Mouse (Mus musculus) lung, postnatal 25 days (tissue): ENCODE measurements around the gene Emc8.
"Not testable (repeated sequence)": the region's sequence is repeated elsewhere in the genome, so short reads cannot be mapped to it uniquely, and the experiment has no call there.

Experiments used
- DNase-seq: peaks from one replicate; pipeline ENCODE4 v3.0.0; 2022; ENCODE audit warnings: low spot score

Emc8 gene

DNA sequence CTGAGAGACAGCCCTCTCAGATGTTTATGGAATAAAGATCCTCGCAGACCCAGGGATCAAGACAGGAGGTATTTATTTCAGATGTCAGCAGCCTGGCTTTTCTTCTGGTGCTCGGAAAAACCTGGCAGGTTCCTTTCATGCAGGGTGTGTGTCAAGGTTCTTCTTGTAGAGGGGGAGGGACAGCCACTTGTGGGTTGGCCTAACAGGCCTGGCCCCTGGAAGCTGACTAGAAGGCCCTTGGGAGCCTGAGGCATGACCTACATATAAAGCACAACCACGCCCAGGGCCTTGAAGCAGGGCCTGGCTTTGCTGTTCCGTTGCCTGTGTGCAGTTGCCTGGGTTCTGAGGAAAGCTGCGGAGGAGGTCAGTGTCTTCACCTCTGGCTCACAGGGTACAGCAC is 16.7 kb upstream of the Emc8 start:
- DNase-seq: peak; percentile 64

DNA sequence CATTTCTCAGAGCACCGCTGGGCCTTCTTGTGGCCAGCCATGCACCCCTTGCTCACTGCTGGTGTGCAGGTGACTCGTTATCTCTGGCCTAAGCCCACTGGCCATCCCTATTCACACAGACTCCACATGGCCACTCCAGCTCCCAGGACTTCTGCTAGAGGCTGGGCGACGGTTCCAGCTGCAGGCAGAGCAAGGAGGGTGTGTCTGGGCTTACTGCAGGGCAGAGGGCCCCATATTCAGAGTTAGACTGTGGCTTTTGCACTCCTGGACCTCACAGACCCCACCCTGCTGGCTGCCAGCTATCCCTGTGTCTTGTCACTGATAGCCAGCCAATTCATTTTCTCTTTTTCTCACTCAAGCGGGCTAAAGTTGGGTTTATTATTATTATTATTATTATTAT is 15.7 kb upstream of the Emc8 start:
- DNase-seq: no peak

DNA sequence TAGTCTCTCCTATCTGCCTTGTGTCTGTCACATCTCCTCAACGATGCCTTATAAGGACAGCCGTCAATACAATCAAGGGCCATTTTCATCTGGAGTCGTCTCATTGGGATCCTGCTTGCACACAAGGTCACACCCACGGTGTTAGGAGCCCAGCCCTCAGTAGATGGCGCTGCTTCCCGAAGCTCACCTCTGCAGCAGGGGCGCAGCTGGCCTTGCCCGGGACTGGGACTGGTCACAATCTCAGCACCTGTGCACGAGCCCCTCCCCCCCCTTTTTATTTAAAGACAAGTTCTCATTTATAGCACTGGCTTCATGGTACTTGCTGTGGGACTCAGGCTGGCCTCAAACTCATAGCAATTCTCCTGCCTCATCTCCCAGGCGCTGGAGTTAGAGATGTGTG is 15.2 kb upstream of the Emc8 start:
- DNase-seq: peak; percentile 78

DNA sequence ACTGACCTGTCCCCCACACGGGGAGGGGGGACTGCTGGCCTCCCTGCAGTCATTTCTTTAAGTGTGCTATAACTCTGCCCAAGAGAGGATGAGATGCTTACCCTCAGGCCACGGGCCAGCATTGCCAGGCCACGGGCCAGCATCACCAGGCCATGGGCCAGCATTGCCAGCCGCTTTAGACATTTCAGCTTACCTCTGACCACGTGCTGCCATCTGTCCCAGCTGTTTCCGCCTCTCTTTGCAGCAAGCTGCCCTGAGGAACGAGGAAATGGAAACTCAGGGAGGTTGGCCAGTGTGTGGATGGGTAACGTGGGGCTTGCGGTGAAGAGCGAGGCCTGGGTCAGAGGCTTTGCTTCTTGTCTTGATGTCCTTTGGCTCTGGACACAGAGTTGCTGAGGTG is 12.7 kb upstream of the Emc8 start:
- no peak for DNase-seq

DNA sequence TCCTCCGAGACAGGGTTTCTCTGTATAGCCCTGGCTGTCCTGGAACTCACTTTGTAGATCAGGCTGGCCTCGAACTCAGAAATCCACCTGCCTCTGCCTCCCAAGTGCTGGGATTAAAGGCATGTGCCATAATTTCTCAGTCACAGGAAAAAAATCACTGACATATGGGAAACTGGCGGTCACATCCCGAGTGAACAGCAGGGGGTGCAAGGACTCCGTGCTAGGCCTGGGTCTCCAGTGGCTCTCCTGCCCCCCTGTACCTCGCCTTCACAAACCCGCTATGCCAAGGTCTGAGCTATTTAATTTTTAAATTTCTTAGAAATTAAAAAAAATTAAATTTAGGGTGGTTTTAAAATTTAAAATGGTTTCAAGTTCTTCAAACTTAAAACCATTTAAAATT is 12.0 kb upstream of the Emc8 start:
- DNase-seq: not testable (repeated sequence)

DNA sequence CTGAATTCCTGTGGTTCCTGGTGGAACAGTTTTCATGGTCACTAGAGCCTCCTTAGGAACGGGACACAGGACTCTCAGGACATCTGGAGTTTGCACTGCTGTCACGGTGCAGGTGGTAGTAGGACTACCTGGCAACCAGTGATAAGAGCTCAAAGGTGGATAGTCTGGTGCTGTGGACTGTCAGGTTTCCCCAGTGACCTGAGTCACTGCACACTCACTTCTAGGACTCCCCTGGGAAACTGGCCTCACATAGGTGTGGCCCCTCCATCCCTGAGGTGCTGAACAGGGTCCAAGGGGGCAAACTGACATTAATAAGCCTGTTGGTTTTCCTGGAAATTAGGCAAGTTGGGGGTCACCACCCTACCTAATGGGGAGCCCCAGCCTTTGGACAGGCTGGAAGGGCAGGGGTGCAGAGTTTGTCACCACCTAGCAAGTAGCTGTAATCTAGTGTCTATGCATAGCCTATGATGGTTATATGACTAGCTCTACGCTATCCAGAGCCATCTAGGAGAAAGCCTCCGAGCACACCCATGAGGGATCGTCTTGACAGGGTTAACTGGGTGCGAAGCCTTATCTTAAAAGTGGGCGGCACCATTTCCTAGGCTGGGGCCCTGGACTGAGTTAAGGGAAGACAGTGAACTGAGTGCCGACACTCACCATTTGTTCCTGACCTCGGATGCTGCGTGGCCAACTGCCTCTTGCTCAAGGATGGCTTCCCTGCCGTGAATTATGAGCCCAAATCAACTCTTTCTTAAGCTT is 11.4 kb upstream of the Emc8 start:
- DNase-seq: no peak

DNA sequence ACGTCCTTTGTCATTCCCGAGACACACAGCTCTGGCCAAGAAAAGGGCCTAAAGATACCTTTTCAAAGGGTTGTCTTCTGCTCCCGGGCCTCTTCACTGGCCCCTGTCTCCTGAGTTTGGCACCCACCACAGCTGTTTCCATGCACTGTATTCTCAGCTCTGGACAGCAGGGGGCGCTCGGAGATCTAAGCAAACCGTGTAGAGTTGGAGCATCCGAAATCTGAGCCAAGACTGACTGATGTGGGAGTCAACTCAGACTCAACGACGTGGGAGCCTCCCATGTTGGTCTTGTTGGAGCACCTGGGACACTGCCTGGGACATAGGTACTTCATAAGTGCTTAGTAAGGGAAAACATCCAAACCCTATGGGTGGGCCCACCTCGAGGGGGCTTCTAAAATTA is 10.1 kb upstream of the Emc8 start:
- peak; percentile 82 for DNase-seq

DNA sequence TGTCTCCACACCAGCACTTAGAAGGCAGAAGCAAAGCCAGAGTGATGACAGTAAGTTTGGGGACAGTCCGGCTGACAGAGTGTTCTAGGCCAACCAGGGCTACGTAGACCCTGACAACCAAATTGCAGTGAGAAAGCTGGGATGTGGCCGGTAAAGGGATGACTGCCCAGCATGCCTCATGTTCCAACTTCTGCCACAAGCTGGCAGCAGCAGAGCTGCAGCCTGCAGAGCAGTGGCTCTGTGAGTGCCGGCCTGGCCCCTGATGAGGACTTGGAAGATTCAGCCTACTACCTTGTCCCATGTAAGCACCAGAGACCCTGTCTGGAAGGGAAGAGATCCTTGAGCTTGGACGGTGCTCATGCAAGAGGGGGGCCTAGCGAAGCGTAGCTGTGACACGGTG is 7.3 kb upstream of the Emc8 start:
- DNase-seq: no peak

DNA sequence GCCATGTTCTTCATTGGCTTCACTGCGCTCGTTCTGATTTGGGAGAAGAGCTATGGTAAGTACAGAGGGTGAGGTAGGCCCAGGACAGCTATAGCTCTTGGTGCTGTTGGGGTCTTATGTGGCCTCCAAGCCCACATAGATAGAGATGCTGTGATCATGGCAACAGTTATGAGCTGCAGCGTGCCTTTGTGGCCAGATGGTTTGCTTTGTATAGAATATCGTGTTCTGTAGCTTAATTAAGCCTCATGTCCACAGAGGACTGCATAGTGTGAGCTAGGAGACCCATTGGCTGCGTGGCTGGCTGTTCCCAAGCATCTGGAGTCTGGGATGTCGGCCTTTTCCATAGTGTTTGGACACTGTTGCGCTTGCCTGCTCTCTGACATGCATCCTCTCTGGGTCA is 4.9 kb upstream of the Emc8 start:
- DNase-seq: no peak

DNA sequence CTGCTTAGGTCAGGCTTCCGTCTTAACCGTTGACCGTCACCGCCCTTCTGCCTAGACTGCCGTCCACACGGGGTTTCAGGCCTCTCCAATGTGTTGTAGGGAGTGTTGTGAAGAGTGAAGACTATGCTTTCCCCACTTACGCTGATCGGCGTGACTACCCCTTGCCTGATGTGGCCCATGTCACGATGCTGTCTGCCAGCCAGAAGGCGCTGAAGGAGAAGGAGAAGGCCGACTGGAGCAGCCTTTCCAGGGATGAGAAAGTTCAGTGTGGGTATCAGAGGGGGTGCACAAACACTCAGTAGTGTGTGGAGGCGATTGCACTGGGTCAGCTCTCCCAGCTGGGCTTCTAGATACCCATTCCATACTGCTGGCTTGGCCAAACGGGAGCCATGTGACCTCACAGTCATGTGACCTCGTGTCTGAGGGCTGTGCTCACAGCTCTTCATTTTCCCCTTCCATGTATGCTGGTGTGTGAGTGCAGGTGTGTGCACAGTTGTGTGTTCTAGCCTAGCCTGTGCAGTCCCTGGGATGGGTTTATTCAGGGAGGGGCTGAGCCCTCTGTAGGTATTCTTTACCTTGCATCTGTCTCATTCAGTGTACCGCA is 4.4 kb upstream of the Emc8 start:
- no peak for DNase-seq

DNA sequence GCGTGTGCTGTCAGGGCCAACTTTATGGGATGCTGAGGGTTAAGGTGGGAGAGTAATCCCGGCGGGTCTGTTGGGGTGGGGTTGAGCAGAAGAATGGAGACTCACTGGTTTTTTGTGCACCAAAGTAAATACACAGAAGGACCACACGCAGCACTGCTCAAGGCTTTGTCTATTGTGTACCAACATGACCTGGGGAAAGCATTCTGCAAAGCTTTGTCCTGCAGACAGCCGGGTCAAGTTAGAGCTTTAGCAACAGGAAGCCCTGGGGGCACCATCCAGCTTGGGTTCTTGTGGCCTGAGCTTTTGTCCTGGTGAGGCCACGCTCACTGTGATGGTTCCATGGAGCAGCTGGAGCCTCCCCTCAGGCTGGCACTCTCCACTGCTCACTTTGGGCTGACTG is 3.4 kb upstream of the Emc8 start:
- no peak for DNase-seq

DNA sequence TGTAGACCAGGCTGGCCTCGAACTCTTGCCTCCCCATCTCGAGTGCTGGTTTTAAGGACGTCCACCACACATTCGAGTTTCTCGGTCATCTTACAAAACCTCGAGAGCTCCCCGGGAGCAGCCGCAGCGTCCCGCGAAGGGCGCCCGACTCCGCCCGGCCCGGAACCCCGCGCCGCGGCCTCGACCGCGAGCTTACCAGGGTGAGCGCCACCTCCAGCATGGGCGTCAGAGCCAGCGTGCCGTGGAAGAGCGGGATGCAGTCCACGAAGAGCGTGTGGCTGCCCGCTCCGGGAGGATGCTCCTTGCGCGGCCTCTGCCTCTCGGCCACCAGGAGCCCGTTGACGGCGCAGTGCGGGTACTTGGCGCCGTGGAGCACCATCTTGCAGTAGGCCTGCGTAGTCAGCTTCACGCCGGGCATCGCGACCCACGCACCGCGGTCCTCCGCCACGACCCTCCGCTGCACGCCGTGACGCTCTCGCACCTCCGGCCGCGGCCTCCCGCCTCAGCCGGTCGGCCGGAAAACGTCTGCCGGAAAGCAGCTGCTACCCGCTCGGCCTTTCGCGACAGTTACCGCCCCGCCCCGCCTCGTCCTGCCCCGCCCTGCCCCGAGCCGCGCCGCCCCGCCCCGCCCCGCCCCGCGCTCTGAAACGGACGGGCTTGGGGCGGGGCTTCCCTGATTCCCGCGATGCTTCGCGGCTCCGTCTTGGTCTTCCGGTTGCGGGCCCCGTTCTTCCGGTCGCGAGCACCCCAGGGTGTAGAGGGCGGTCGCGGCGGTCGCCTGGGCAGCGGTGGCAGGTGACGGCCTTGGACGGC is 606 bp downstream of the Emc8 start, which contains the start of the genes Gm27021 and Cox4i1:
TSS of gene Gm27021 (minus strand) at position 519 of the 813 bp plus-strand sequence.
TSS of gene Cox4i1 (plus strand) at position 662 of the 813 bp plus-strand sequence.
- DNase-seq: peak; percentile 92

DNA sequence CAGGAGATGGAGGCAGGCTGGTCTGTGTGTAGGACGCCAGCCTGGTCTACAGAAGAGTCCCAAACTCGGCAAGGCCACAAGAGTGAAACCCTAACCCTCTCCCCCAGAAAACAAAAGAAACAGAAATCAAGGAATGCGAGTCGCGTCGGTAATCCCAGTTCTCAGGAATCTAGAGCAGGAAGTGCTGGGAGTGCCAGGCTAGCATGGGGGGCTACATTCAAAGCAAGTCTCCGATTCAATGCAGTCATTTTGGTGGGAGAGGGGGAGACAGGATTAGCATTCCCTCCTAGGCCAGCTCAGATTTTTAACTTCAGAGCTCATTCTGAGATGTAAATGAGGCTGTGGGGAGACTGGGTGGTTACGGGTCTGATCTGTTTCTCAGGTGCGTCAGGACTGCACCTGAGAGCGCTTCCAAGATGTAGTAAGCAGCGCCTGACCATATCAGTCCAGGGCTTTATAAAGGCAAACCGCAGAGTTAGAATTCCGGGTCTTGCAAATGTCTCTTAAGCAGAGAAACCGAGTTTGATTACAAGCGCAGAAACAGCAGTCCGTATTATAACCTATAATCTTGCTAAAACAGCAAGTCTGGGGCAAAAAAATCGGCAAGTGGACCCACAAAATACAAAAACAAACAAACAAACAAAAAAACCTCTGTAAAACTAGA is 1.4 kb downstream of the Emc8 start:
- no peak for DNase-seq

DNA sequence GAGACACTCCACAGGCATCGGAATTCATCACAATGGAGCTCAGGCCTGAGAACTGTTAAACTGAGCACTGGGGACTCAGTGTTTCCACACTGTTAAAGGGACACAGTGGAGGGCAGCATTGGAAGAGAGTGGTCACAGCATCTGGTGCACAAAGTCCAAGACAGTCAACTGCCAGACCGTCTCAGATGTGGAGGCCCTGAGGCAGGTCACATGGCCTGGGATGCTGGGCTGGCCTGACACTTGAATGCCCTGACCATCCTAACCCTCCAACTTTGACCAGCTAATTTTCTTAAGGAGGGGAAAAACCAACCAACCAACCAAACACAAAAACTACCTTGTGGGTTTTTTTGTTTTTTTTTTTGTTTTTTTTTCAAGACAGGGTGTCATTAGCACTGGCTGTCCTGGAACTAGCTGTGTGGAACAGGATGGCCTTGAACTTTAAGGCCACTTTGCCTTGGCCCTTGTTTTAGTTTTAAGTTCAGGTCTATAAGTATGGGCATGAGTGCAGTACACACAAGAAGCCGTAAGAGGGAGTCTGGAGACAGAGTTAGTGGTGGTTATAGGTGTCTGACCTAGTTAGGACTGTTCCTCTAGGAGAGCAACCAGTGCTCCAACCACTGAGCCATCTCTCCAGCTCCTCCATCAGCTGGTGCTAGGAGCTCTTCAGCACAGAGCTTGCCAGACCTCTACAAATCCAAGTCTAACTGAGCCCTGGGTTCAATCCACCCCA is 2.5 kb downstream of the Emc8 start:
- DNase-seq: no peak

DNA sequence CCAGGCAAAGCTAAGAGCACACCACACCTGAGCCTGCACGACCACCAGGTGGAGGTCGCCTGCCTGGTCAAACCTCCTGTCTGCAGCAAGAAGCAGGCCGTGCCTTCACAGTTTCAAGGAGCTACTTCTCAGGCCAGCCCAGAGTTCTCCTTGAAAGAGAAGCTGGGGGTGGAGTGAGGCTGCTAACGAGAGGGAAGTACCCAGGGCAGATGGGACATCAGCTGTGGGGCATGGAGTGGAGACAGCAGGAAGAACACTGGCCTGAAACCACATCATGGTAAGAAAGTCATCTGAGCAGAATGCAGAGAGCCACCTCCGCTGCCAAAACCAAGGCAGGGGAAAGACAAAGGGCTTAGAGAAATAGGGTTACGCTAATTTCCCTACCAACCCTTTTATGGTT is 3.8 kb downstream of the Emc8 start:
- DNase-seq: no peak

DNA sequence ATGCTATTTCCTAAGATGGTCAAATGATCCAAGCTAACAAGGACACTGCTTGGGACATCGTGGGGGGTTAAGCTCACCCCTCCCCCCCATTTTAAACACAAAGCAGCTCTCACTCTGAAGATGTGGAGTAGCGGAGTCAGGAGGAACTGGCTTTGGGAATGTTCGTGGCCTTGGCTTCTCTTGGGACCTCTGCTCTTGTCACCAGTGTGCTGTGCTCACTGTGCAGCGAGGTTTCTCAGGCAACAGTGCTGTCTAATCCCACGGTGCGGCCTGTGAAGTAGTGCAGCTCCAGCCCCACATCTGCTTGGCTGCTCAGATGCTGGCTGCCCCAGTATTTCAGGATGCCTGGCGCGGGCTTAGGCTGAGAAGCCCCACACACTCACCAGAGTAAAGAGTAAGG is 11.0 kb downstream of the Emc8 start:
- DNase-seq: no peak

DNA sequence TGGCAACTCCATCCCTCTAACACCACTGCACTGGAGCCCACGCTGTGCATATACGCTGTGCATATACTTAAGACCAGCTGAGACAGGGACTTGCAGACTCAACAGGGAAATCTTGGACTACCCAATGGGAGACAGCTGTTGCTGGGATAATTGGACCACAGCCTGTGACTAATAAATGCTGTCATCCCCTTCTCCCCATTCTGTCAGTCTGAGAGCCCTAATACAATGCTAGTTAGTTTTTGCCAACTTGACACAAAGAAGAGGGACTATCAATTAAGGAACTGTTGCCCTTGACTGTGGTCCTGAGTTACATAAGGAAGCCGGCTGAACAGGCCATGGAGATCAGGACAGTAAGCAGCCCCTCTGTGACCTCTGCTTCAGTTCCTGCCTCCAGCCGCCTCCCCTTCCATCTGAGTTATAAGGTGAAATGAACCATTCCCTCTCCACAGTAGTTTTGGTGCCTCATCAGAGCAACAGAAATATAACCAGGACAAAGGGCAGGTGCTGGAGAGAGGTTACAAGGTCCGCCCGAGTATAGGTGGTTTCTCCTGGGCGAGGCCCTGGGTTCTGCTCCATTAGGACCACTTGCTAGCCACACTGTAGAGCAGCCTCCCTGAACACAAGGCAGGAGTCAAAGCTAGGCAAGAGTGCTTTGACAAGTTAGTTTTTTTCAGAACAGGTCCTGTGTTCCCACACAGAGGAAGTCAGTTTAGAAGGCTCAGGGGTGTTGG is 11.9 kb downstream of the Emc8 start:
- no peak for DNase-seq

DNA sequence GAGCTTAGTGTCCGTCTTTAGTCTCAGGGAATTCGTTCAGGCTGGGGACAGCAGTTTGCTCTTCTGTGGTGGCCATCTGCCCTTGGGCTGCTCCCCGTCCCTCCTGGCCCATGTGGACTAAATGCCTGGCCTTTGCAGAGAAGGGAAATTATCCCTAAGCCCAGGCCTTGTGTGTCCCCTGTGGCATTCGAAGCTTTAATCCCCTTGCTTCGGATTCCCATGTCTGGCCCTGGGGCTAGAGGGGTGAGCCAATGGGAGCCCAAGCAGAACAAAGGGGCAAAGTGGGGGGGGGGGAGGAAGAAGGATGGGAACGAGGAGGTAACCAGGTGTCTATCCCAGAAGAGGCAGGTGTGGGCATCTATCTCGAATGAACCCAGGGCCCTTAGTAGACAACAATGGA is 20.8 kb downstream of the Emc8 start, which contains the start of gene 1190005I06Rik:
TSS of gene 1190005I06Rik (minus strand) at position 101 of the 400 bp plus-strand sequence.
- DNase-seq: no peak

DNA sequence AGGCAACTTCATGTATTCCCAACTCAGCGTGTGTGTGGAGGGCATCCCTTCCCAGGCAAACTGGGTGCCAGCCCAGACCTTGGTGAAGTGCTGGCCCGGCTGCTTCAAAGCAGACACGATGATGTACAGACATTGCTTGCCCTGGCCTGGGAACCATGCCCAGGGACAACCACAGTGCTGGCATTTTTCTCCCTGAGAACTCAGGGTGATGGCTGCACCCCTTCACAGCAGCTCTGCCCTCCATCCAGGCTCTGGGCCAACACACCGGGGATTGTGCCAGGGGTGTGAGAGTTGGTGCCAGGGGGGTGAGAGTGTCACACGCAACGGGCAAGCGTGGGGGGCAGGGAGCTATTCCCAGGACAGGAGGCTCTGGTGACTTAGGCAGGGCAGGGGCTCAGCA is 23.7 kb downstream of the Emc8 start:
- DNase-seq: no peak

DNA sequence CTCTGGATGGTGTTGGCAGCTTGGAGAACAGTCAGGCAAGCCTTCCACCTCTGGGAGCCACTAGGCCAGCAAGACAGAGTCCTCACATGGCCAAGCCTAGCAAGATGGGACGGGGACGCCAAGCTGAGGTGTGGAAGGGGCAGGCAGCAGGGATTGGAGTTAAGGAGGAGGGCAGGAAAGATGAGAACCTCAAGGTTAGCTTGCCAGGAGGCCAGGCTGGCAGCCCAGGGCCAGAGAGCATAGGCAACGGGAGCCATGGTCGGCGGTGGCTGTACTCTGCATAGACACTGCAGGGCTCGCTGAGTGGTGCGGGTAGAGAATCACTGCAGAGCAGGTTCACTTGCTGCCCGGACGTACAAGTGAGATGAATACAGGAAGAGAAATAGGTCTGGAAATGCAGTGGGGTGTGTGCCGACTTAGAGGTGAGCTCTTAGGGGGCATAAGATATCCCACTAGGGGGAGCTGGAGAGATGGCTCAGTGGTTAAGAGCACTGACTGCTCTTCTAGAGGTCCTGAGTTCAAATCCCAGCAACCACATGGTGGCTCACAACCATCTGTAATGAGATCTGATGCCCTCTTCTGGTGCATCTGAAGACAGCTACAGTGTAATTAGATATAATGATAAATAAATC is 26.2 kb downstream of the Emc8 start:
- no peak for DNase-seq

DNA sequence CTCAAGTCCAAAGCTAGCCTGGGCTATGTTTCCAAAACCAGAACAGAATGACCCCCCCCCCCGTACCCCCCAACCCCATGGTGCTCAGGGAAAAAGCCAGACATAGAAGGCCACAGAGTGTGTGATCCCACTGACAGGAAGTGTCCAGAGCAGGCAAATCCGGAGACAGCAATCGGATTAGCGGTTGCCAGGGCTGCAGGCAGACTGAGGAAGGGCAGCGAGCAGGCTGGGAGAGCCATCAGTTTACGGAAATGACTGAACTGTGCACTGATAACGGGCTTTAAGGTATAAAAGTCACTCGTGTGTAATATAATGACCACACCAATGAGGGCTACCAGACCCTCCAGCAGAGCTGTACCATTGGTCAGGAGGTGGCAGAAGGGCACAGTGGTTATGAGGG is 27.1 kb downstream of the Emc8 start:
- DNase-seq: no peak
